Mouse (Mus musculus): ENCODE data around the gene Dcst2.

DNA sequence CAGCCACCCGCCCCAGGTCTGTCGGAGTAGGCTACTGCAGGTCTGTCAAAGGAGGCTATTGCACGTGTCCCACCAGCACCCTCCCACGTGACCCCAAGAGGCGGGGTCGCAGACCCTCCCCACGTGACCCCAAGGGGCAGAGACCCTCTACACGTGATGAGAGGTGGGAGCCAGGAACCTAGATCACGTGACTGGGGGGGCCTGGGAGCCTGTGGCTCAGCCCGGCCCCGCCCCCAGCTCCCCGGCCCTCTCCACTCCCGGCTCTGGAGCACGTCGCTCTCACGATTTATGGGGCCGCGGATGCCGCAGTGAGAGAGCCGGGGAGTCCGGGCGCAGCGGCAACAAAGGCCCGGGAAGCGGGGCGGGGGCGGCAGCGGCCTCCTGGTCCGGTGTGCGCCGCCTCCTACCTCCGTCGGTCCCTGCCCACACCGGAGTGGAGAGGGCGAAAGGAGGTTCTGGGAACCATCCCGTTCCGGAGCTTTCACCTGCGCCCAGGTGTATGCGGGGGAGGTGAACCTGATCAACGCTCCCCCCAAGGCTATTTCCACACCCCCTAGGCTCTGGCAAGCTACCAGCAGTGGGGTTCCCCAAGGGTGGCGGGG is 41.1 kb upstream of the Dcst2 start:
- TF ChIP-seq CTCF (IDR thresholded peaks at IDR 0.05; ENCODE audit: extremely low read depth, insufficient read depth, insufficient read length, insufficient replicate concordance) (no peak), POLR2A (IDR thresholded peaks at IDR 0.05; ENCODE audit: low read depth, low read length) (no peak)
